Mouse (Mus musculus) thymus, postnatal 25 days (tissue): ENCODE measurements around the gene Gm12789.
A peak's percentile ranks its signal among the peaks of the same experiment; 100 is the strongest.
"Not testable (repeated sequence)": the region's sequence is repeated elsewhere in the genome, so short reads cannot be mapped to it uniquely, and the experiment has no call there.

Source experiments
- DNase-seq: peaks from one replicate; pipeline ENCODE4 v3.0.0; 2022

Gene Gm12789

GRCm38 (mm10) chr4:101986326-101986725, at the start of gene Gm12789:
TSS of gene Gm12789 (plus strand) at chr4:101986626.
- DNase-seq = not testable (repeated sequence)

GRCm38 (mm10) chr4:101940107-101940506, 46.3 kb upstream of the Gm12789 start, which contains the start of gene Gm12794:
TSS of gene Gm12794 (plus strand) at chr4:101940407.
- DNase-seq = not testable (repeated sequence)

- not testable (repeated sequence) for DNase-seq
Observed at GRCm38 (mm10) chr4:101980949-101981348, 5.5 kb upstream of the Gm12789 start, which contains the start of gene Gm12790. TSS of gene Gm12790 (minus strand) at chr4:101981049.

DNA sequence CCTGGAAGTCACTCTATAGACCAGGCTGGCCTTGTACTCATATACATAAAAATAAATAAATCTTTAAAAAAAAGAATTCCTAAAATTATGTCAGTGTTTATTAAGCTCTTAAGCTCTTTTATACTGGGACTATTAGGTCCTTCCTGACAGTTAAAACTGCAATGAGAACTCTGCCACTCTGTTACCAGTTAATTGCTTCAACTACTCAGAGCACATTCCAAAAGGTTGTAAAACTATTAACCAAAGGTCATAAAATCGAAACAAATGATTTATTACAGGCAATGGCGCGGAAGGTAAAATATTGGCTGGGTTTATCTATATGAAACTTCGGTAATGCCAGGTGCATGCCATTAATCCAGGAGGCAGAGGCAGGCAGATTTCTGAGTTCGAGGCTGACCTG, 748 bp upstream of the Gm12789 start:
- no peak for DNase-seq

GRCm38 (mm10) chr4:101997426-101997825, 11.0 kb downstream of the Gm12789 start:
- DNase-seq = no peak

- DNase-seq = peak; percentile 41
Observed at GRCm38 (mm10) chr4:101998267-101998922, 12.0 kb downstream of the Gm12789 start.

- DNase-seq = no peak
Observed at GRCm38 (mm10) chr4:102026619-102027018, 40.2 kb downstream of the Gm12789 start.
